Mouse (Mus musculus): Measurements from ENCODE around the gene Prr7. TPM values are rescaled to one million over a fixed set of nuclear protein-coding genes. Genes with fewer than 3 reads are reported as not detected.

The Prr7 gene
- polyA plus RNA-seq, 1 experiment, result 75.5 TPM

DNA sequence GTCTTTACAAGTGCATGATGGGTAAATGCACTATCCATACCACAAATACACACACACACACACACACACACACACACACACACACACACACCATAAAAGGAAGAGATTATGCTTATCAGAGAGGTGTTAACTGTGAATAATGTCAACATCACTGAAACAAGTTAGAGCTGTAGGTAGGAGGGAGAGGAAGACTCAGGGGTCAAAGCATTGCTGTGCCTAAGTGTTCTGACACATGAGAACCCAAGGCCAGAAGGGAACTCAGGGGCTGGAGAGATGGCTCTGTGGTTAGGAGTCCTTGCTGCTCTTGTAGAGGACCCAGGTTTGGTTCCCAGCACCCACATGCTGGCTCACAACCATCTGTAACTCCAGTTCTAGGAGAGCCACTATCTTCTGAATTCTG, 15.9 kb downstream of the Prr7 start:
- no peak for DNase-seq (ENCODE audit: low read depth)
- TF ChIP-seq POLR2A (IDR thresholded peaks at IDR 0.05; ENCODE audit: borderline replicate concordance, extremely low read depth, insufficient read depth, insufficient read length, poor library complexity, severe bottlenecking), result no peak
- no peak for TF ChIP-seq CTCF (IDR thresholded peaks at IDR 0.05; ENCODE audit: borderline replicate concordance, extremely low read depth, insufficient read depth, insufficient read length)

DNA sequence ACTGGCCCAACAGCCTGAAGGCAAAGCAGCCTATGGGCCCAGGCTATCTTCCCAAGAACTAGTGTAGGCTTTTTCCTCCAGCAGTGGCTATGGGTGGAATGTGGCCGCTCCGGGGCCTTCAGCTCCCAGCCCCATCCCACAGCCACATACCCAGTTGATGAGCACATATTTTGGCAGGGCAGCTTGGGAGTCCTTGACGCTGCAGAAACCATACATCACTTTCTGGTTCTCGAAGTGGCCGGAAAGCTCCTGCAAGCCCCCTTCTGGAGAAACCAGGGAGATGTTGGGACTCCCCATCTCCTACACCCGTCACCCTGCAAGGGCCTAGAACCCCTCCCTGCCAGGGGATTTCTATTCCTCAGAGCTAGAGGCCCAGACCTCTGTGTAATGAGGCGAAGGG, 18.5 kb downstream of the Prr7 start:
- TF ChIP-seq CTCF (IDR thresholded peaks at IDR 0.05; ENCODE audit: borderline replicate concordance, extremely low read depth, insufficient read depth, insufficient read length), result peak; percentile 0; the same call in 1 of the 2 replicates
- TF ChIP-seq POLR2A (IDR thresholded peaks at IDR 0.05; ENCODE audit: borderline replicate concordance, extremely low read depth, insufficient read depth, insufficient read length, poor library complexity, severe bottlenecking), result no peak
- DNase-seq (ENCODE audit: low read depth), result no peak

DNA sequence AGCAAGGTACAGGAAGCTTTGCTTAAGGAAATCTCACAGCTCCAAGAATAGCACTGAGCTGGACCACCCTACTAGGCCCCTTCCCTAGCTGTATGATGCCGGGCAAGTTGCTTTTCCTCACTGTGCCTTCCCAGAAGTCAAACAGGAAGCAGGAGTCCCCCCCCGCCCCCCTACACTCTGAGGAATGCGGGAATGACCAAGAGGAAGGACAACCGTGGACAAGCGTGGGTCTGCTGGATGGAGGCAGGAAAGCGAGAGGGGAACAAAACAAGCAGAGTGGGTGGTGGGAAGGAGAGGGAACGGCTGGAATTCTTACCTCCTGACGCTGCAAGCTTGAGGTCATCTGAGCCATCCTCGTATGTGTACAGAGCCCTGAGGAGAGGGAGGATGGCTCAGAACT, 19.0 kb downstream of the Prr7 start:
- no peak for DNase-seq (ENCODE audit: low read depth)
- no peak for TF ChIP-seq CTCF (IDR thresholded peaks at IDR 0.05; ENCODE audit: borderline replicate concordance, extremely low read depth, insufficient read depth, insufficient read length)
- no peak for TF ChIP-seq POLR2A (IDR thresholded peaks at IDR 0.05; ENCODE audit: borderline replicate concordance, extremely low read depth, insufficient read depth, insufficient read length, poor library complexity, severe bottlenecking)

DNA sequence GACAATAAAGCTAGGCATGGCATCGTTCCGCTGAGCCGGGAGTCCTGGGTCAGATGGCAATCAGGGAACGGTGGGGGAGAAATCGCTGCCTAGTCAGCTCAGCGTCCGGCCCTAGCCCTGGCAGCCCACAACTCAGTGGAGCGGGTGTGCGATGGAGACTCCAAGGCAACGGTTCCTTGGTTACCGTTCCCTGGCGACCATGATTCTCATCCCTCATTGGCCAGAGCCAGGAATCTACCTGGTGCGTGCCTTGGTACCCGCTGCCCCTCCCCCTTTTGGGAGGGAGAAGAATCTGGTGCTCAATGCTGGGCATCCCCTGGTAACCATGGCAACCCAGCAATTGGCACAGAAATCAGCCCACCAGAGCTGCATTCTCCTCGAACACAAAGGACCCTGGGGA, 19.5 kb downstream of the Prr7 start:
- DNase-seq (ENCODE audit: low read depth), result peak; percentile 98
- TF ChIP-seq CTCF (IDR thresholded peaks at IDR 0.05; ENCODE audit: borderline replicate concordance, extremely low read depth, insufficient read depth, insufficient read length) (no peak), POLR2A (IDR thresholded peaks at IDR 0.05; ENCODE audit: borderline replicate concordance, extremely low read depth, insufficient read depth, insufficient read length, poor library complexity, severe bottlenecking) (no peak)

DNA sequence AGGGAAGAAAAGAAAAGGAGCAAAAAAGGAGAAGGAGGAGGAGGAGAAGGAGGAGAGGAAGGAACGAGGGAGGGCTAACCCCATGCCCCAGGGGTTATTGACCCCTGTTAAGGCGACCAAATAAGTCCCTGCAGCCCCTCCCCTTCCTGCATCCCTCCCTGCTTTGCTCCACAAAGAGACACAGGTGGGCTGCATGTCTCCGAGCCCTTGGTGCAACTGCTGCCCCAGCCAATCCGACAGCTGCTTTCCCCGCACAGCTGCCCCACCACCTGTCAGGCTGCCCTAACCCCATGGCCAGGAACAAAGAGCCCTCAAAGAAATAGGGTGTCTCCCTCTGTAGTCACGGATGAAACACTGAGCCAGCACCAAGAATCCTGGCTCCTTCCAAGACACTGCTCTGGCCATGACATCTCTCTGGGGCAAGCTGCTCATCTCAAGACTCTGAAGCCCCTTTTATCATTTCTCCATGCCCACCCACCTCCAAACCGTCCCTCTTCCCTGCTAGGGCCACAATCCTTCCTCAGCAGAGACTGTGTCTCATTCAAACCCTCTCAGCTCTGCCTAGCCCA, 20.5 kb downstream of the Prr7 start:
- TF ChIP-seq CTCF (IDR thresholded peaks at IDR 0.05; ENCODE audit: borderline replicate concordance, extremely low read depth, insufficient read depth, insufficient read length) (no peak), POLR2A (IDR thresholded peaks at IDR 0.05; ENCODE audit: borderline replicate concordance, extremely low read depth, insufficient read depth, insufficient read length, poor library complexity, severe bottlenecking) (no peak)
- DNase-seq (ENCODE audit: low read depth), result peak; percentile 70

DNA sequence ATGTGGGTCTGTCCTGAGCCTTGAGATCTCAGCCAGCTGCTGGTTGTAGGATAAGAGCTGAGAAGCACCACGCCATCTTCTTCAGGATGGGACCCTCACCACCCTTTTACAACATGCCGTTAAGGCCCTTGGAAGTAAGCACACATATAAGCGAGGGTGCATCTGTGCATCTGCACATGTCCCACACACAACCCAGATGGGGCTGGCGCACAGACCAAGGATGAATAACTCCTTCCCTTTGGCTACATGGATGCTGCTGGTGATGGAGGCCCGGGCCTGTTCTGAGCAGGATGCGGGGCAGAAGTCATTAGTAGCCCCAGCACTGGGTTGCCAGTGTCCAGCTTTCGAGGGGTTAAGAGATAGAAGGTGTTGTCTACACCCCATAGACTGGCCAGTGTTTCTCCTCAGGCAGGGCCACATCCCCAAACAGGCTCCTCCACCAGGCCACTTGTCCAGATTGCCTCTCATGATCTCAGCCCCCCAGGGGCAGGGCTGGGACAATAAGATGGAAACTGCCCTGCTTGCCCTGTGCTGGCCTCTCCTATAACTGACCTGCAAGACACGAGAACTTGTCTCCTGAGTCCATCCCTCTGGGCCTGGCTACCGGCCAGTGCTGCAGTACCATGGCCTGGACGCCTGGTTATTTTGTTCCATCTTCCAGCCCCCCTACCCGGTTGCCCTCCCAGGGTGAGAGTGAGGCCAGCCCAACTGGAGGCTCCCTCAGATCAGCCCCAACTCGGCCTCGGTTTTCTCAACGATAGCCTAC, 22.1 kb downstream of the Prr7 start:
- DNase-seq (ENCODE audit: low read depth), result no peak
- peak; percentile 13; the same call in 1 of the 2 replicates for TF ChIP-seq CTCF (IDR thresholded peaks at IDR 0.05; ENCODE audit: borderline replicate concordance, extremely low read depth, insufficient read depth, insufficient read length)
- no peak for TF ChIP-seq POLR2A (IDR thresholded peaks at IDR 0.05; ENCODE audit: borderline replicate concordance, extremely low read depth, insufficient read depth, insufficient read length, poor library complexity, severe bottlenecking)

DNA sequence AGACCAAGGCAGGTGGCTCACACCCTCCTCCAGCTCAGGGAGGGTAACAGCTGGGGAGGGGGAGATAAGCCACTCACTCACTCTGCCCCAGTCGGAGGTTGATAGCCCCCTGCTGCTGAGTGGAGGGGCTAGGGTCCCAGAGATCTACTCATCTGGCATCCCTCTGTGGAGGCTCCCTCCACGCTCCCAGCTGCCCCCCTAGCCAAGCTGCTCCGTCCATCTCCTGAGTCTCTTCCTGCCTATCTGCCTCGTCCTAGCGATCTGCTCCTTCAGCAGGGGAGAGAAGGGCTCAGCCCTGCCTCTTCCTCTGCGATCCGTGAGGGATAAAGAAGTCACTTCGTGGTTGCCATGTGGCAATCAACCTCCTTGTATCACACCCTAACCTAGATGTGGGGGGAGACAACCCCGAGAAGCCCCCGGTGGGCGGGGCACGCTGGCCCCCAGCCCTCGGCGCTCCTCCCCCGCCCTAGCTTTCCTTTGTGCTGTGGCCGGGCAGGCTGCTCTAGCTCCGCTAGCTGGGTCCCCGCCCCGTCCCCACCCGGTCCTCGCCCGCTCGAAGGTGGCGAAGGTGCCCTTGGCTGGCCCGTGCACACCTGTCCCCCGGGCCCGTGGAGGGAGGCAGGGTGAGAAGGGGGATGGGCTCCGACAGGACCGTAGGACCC, 23.0 kb downstream of the Prr7 start:
- DNase-seq (ENCODE audit: low read depth), result peak; percentile 79
- TF ChIP-seq CTCF (IDR thresholded peaks at IDR 0.05; ENCODE audit: borderline replicate concordance, extremely low read depth, insufficient read depth, insufficient read length) (no peak), POLR2A (IDR thresholded peaks at IDR 0.05; ENCODE audit: borderline replicate concordance, extremely low read depth, insufficient read depth, insufficient read length, poor library complexity, severe bottlenecking) (peak; percentile 20; the same call in 1 of the 2 replicates)

DNA sequence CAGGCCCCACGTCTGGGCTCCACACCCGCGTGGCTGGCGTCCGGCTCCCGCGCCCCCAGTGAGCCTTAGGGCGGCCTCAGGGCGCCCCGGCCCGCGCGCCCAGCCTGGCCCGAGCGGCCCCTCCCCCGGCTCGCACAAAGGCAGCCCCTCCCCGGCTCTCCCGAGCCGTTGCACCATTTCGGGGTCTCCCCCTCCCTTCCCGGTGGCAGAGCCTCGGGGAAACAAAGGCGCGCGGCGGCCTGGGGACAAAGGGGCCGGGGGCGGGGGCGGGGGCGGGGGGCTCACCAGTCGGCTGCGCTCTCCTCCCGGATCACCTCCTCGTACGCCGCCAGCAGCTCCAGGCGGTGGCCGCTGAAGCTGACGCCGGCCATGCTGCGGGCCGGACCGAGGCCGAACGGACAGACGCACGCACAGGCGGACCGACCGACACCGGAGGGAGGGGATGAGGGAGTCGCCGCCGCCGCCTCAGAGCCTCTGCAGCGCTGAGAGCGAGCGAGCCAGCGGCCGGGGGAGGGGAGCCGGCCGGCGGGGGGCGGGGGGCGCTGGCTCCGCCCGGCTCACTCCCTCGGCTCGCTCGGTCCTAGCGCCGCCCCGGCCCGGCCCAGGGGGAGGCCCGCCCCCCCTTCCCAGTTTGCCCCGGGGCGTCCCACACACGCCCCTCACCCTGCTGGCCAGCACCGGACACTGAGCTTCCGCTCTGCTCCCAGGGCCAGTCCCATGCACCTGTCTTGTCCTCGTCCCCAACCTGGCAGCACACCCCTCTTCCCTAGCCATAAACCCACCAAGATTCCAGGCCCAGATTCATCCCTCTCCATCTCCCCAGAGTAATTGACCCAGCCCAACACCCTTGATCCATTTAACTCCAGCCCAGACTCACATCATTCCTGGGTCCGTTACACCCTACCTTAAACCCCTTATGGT, 23.8 kb downstream of the Prr7 start, which contains the start of gene Dbn1:
Dbn1 (minus strand) TSS at position 534 of the 921 bp plus-strand sequence.
- peak; percentile 86 for DNase-seq (ENCODE audit: low read depth)
- TF ChIP-seq CTCF (IDR thresholded peaks at IDR 0.05; ENCODE audit: borderline replicate concordance, extremely low read depth, insufficient read depth, insufficient read length), result no peak
- TF ChIP-seq POLR2A (IDR thresholded peaks at IDR 0.05; ENCODE audit: borderline replicate concordance, extremely low read depth, insufficient read depth, insufficient read length, poor library complexity, severe bottlenecking), result peak; percentile 85

DNA sequence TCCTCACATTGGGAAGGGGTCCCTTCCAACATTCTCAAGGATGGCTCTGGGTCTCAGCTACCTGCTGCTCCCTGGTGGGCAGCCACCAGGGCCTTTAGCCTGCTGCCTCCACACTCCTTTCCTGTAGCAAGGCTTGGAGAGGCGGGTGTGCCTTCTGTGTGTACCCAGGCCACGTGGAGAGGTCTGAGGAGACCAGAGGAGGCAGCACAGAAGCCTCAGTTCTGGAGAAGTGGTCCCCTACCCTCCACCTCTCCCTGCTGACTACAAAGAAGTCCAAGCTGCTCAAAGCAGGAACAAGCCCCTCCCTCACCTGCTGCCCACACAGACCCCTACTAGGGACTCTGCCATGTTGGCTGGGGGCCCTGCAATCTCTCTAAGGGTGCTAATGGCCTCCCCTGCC, 30.2 kb downstream of the Prr7 start:
- TF ChIP-seq CTCF (IDR thresholded peaks at IDR 0.05; ENCODE audit: borderline replicate concordance, extremely low read depth, insufficient read depth, insufficient read length) (no peak), POLR2A (IDR thresholded peaks at IDR 0.05; ENCODE audit: borderline replicate concordance, extremely low read depth, insufficient read depth, insufficient read length, poor library complexity, severe bottlenecking) (no peak)
- peak; percentile 44 for DNase-seq (ENCODE audit: low read depth)

DNA sequence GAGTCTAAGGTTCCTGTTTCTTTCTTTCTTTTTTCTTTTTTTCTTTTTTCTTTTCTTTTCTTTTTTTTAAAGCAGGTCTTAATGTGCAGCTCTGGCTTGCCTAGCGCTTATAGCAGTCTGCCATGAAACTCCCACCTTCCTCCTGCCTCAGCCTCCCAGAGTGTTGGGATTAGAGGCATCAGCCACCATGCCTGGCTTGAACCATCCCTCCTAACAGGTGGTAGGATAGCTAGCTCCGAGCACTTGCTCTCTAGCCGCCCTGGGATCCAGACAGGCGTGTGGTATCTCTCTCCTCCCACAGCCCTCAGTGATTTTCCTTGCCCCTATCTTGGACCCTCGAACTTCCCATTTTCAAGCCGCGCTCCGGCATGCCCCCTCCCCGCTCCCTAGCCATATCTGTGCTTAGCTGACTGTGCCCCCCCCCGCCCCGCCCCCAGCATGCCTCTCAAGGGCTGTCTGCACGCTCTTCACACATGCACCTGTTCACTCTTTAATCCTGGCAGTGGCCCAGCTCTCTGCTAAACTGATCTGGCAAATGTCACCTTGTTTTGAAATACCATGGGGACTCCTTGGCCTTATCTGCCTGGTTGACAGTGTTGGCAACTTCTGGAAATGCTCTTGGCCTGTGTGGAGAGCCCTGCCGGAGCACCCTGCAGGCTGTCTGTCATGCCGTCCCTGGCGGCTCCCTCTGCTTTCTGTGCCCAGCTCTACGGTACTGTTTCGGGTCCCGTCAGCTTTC, 31.0 kb downstream of the Prr7 start:
- peak; percentile 81 for DNase-seq (ENCODE audit: low read depth)
- TF ChIP-seq POLR2A (IDR thresholded peaks at IDR 0.05; ENCODE audit: borderline replicate concordance, extremely low read depth, insufficient read depth, insufficient read length, poor library complexity, severe bottlenecking) (no peak), CTCF (IDR thresholded peaks at IDR 0.05; ENCODE audit: borderline replicate concordance, extremely low read depth, insufficient read depth, insufficient read length) (no peak)

Measured in brain, embryonic 14.5 days (tissue).